Mouse (Mus musculus) small intestine, adult 2 months (tissue): ENCODE measurements around the gene Pmvk.

Experiments used
- CTCF ChIP-seq: fragments of 200-500 bp; IDR thresholded peaks from 2 replicates; pipeline ENCODE4 v1.5.1; 2012; ENCODE audit warnings: low read depth, mild to moderate bottlenecking, control low read depth, inconsistent platforms, low read length, moderate library complexity, mixed read lengths; ENCODE audit not compliant: insufficient replicate concordance, insufficient read length; ENCODE audit errors: extremely low read depth
- POLR2A ChIP-seq: fragments of 200-500 bp; IDR thresholded peaks from 2 replicates; pipeline ENCODE4 v1.6.1; 2012; ENCODE audit warnings: low read depth, mild to moderate bottlenecking, control low read depth, inconsistent platforms, low read length, moderate library complexity

- TF ChIP-seq CTCF (no peak), POLR2A (peak; percentile 26; the same call in 1 of the 2 replicates)
Observed at GRCm38 (mm10) chr3:89418861-89419250, 35.5 kb upstream of the Pmvk start.
